Mouse (Mus musculus): ENCODE measurements around the gene A930033H14Rik. TPM values are rescaled to one million over a fixed set of nuclear protein-coding genes. Genes with fewer than 3 reads are reported as not detected.
A peak's percentile ranks its signal among the peaks of the same experiment; 100 is the strongest.

A930033H14Rik gene
- total RNA-seq (2022), result 1 to 10 TPM; 2.0 to 2.9 (median 2.2) TPM

- DNase-seq (ENCODE audit: low spot score in 2 of 2), result peak; percentile 45 to 51
Observed at GRCm38 (mm10) chr10:69212542-69213440, at the start of gene A930033H14Rik. A930033H14Rik (minus strand) TSS chr10:69213098.

GRCm38 (mm10) chr10:69259929-69260328 lies 47.0 kb upstream of the A930033H14Rik start:
- DNase-seq (ENCODE audit: low spot score in 2 of 2), result no peak

GRCm38 (mm10) chr10:69259161-69259560 lies 46.3 kb upstream of the A930033H14Rik start:
- no peak for DNase-seq (ENCODE audit: low spot score in 2 of 2)

GRCm38 (mm10) chr10:69258588-69258987 lies 45.7 kb upstream of the A930033H14Rik start:
- DNase-seq (ENCODE audit: low spot score in 2 of 2), result no peak

GRCm38 (mm10) chr10:69257592-69258133 lies 44.8 kb upstream of the A930033H14Rik start:
- no peak for DNase-seq (ENCODE audit: low spot score in 2 of 2)

- no peak for DNase-seq (ENCODE audit: low spot score in 2 of 2)
Observed at GRCm38 (mm10) chr10:69255594-69255993, 42.7 kb upstream of the A930033H14Rik start.

- DNase-seq (ENCODE audit: low spot score in 2 of 2), result no peak
Observed at GRCm38 (mm10) chr10:69254390-69254847, 41.5 kb upstream of the A930033H14Rik start.

GRCm38 (mm10) chr10:69253686-69254080 lies 40.8 kb upstream of the A930033H14Rik start:
- DNase-seq (ENCODE audit: low spot score in 2 of 2), result no peak

GRCm38 (mm10) chr10:69253075-69253685 lies 40.3 kb upstream of the A930033H14Rik start:
- no peak for DNase-seq (ENCODE audit: low spot score in 2 of 2)

- no peak for DNase-seq (ENCODE audit: low spot score in 2 of 2)
Observed at GRCm38 (mm10) chr10:69252112-69253074, 39.5 kb upstream of the A930033H14Rik start.

GRCm38 (mm10) chr10:69251254-69251653 lies 38.4 kb upstream of the A930033H14Rik start:
- no peak for DNase-seq (ENCODE audit: low spot score in 2 of 2)

- no peak for DNase-seq (ENCODE audit: low spot score in 2 of 2)
Observed at GRCm38 (mm10) chr10:69248261-69249160, 35.6 kb upstream of the A930033H14Rik start.

- no peak for DNase-seq (ENCODE audit: low spot score in 2 of 2)
Observed at GRCm38 (mm10) chr10:69247311-69248033, 34.6 kb upstream of the A930033H14Rik start.

- no peak for DNase-seq (ENCODE audit: low spot score in 2 of 2)
Observed at GRCm38 (mm10) chr10:69246762-69247161, 33.9 kb upstream of the A930033H14Rik start.

- DNase-seq (ENCODE audit: low spot score in 2 of 2), result no peak
Observed at GRCm38 (mm10) chr10:69245906-69246668, 33.2 kb upstream of the A930033H14Rik start.

GRCm38 (mm10) chr10:69245151-69245550 lies 32.3 kb upstream of the A930033H14Rik start:
- no peak for DNase-seq (ENCODE audit: low spot score in 2 of 2)

- peak in 1 of 2 experiments; percentile 36 for DNase-seq (ENCODE audit: low spot score in 2 of 2)
Observed at GRCm38 (mm10) chr10:69240530-69240929, 27.6 kb upstream of the A930033H14Rik start.

- no peak for DNase-seq (ENCODE audit: low spot score in 2 of 2)
Observed at GRCm38 (mm10) chr10:69238311-69238710, 25.4 kb upstream of the A930033H14Rik start.

Measured in layer of hippocampus, adult 8-10 months (tissue).